In the genomic region with DNA sequence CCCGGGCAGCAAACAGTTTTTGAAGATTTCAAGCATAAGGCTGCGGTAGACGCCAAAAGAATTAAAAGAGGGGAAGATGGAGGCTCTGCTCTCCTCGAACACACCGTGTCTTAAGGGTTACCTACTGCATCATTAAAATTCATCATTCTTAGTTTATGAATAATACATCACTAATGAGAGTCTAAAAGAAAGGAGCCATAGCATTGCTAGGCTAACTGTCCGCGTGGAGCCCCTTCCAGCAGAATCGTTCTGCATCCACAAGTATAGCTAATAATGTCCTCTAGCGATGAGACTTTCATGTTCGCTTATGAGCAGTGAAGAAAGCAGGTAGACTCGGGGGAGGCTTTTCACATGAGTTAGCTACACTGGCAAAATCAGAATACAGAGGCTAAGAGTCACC, we compare ENCODE assay signal across 38 mouse cellular contexts. TPM values are rescaled to one million over a fixed set of nuclear protein-coding genes. Genes with fewer than 3 reads are reported as not detected.
DNase-seq lines count a peak whose midpoint lies in the region; ATAC-seq and TF ChIP-seq lines count a peak whose summit lies in the region.
"Had no signal": no experiment of that assay in that cellular context is flagged by ENCODE, and none has a peak within 500 bp of the region (broad histone marks: within the 10 kb centered on the region; RNA-seq: fewer than 3 reads in every experiment).

No protein-coding gene starts in this region.

- no peak overlapping the region for H3K9ac ChIP-seq in hindbrain, embryonic 12.5 days
- H3K9ac ChIP-seq in hindbrain, embryonic 11.5 days (ENCODE audit: low read depth, low read length): no peak overlapping the region
- H3K9ac ChIP-seq in midbrain, embryonic 15.5 days: no peak overlapping the region
- H3K9ac ChIP-seq: embryonic facial prominence, embryonic 12.5 days; kidney, embryonic 15.5 days; liver, embryonic 15.5 days; lung, embryonic 15.5 days had no signal

- TF ChIP-seq POLR2A in brain, embryonic 14.5 days (IDR thresholded peaks at IDR 0.05; ENCODE audit: borderline replicate concordance, extremely low read depth, insufficient read depth, insufficient read length, poor library complexity, severe bottlenecking): no peak

- peaks cover 15% of the 10 kb centered on the region for H3K4me1 ChIP-seq in hindbrain, embryonic 12.5 days
- 0 out of 2 replicates have a peak, but pooled peaks cover 4% of the 10 kb centered on the region for H3K4me1 ChIP-seq in hindbrain, embryonic 11.5 days (replicated peaks; ENCODE audit: control insufficient read depth, insufficient read depth, low read length)
- H3K4me1 ChIP-seq in limb, embryonic 10.5 days: peaks cover 20% of the 10 kb centered on the region
- H3K4me1 ChIP-seq in midbrain, embryonic 15.5 days: peaks cover 17% of the 10 kb centered on the region
- H3K4me1 ChIP-seq: liver, embryonic 15.5 days had no signal

- WGBS in hindbrain, embryonic 12.5 days: 74% methylated on average over 11 of the region's 11 CpGs
- WGBS in hindbrain, embryonic 11.5 days: 73% methylated on average over 11 of the region's 11 CpGs
- WGBS in limb, embryonic 10.5 days: 90% methylated on average over 11 of the region's 11 CpGs
- 42% methylated on average over 11 of the region's 11 CpGs for whole genome bisulfite sequencing in midbrain, embryonic 15.5 days

- no peak overlapping the region for H3K4me3 ChIP-seq in hindbrain, embryonic 12.5 days
- H3K4me3 ChIP-seq in hindbrain, embryonic 11.5 days (ENCODE audit: low read depth, low read length): no peak overlapping the region
- no peak overlapping the region for H3K4me3 ChIP-seq in limb, embryonic 10.5 days
- no peak overlapping the region for H3K4me3 ChIP-seq in midbrain, embryonic 15.5 days
- H3K4me3 ChIP-seq: embryonic facial prominence, embryonic 12.5 days; gastrocnemius, adult 2 months; kidney, embryonic 15.5 days; left cerebral cortex, adult 2 months; liver, embryonic 15.5 days; lung, embryonic 15.5 days had no signal

- H3K27ac ChIP-seq in hindbrain, embryonic 12.5 days: peak overlapping the region; percentile 25; the same call in 1 of the 2 replicates
- H3K27ac ChIP-seq in hindbrain, embryonic 11.5 days (ENCODE audit: low read depth, low read length): no peak overlapping the region
- peak overlapping the region; percentile 63; the same call in 1 of the 2 replicates for H3K27ac ChIP-seq in limb, embryonic 10.5 days
- peak overlapping the region; percentile 48 for H3K27ac ChIP-seq in midbrain, embryonic 15.5 days
- H3K27ac ChIP-seq: gastrocnemius, adult 2 months; kidney, embryonic 15.5 days; left cerebral cortex, adult 2 months; liver, embryonic 15.5 days; lung, embryonic 15.5 days had no signal

- H3K9me3 ChIP-seq in hindbrain, embryonic 12.5 days (replicated peaks): no peaks in the 10 kb centered on the region
- no peaks in the 10 kb centered on the region for H3K9me3 ChIP-seq in hindbrain, embryonic 11.5 days (ENCODE audit: control insufficient read depth, low read length)
- H3K9me3 ChIP-seq in limb, embryonic 10.5 days (replicated peaks): no peaks in the 10 kb centered on the region
- H3K9me3 ChIP-seq in midbrain, embryonic 15.5 days: no peaks in the 10 kb centered on the region
- H3K9me3 ChIP-seq: embryonic facial prominence, embryonic 12.5 days; G1E; kidney, embryonic 15.5 days; liver, embryonic 15.5 days; lung, embryonic 15.5 days had no signal

- no peak for ATAC-seq in hindbrain, embryonic 12.5 days (ENCODE audit: low FRiP score)
- ATAC-seq in hindbrain, embryonic 11.5 days (ENCODE audit: low FRiP score): no peak
- ATAC-seq in midbrain, embryonic 15.5 days (replicated peaks): peak; percentile 89
- ATAC-seq: forebrain, embryonic 16.5 days; intestine, postnatal 0 days had no signal

- H3K4me2 ChIP-seq in hindbrain, embryonic 12.5 days (replicated peaks): peak overlapping the region; percentile 2; the same call in 1 of the 2 replicates
- no peak overlapping the region for H3K4me2 ChIP-seq in hindbrain, embryonic 11.5 days (replicated peaks; ENCODE audit: low read depth, low read length)
- peak overlapping the region; percentile 26 for H3K4me2 ChIP-seq in midbrain, embryonic 15.5 days
- H3K4me2 ChIP-seq: embryonic facial prominence, embryonic 12.5 days; kidney, embryonic 15.5 days; liver, embryonic 15.5 days; lung, embryonic 15.5 days had no signal

- no peak for DNase-seq in hindbrain, embryonic 11.5 days (ENCODE audit: low spot score)
- DNase-seq in brain, embryonic 14.5 days (ENCODE audit: low read depth): peak; percentile 61
- DNase-seq in limb, embryonic 10.5 days (ENCODE audit: low spot score): no peak
- DNase-seq in urinary bladder, adult 18-20 months (ENCODE audit: low spot score in 2 of 2): no peak
- DNase-seq in layer of hippocampus, postnatal 36 days: no peak
- no peak for DNase-seq in right cerebral cortex, adult 18-20 months
- DNase-seq: adrenal gland, adult 8-10 months; cerebellum, adult 11-12 months; cerebellum, adult 9-11 months; embryo, embryonic 11 days; gastrocnemius, adult 2 months; heart, postnatal 14 days; kidney, postnatal 25 days; right cerebral cortex, postnatal 14 days had no signal

- H3K27me3 ChIP-seq in hindbrain, embryonic 12.5 days: no peaks in the 10 kb centered on the region
- H3K27me3 ChIP-seq in hindbrain, embryonic 11.5 days (ENCODE audit: control insufficient read depth, insufficient read depth, low read length): no peaks in the 10 kb centered on the region
- no peaks in the 10 kb centered on the region for H3K27me3 ChIP-seq in limb, embryonic 10.5 days (ENCODE audit: low read depth, poor library complexity, severe bottlenecking)
- H3K27me3 ChIP-seq in midbrain, embryonic 15.5 days (replicated peaks): no peaks in the 10 kb centered on the region
- H3K27me3 ChIP-seq: embryonic facial prominence, embryonic 12.5 days; lung, embryonic 15.5 days had no signal

- H3K36me3 ChIP-seq in hindbrain, embryonic 12.5 days: no peaks in the 10 kb centered on the region
- no peaks in the 10 kb centered on the region for H3K36me3 ChIP-seq in hindbrain, embryonic 11.5 days (ENCODE audit: control insufficient read depth, insufficient read depth, low read length)
- no peaks in the 10 kb centered on the region for H3K36me3 ChIP-seq in limb, embryonic 10.5 days
- no peaks in the 10 kb centered on the region for H3K36me3 ChIP-seq in midbrain, embryonic 15.5 days (replicated peaks)
- H3K36me3 ChIP-seq: embryonic facial prominence, embryonic 12.5 days; G1E; kidney, embryonic 15.5 days; liver, embryonic 15.5 days; lung, embryonic 15.5 days had no signal

- no peak for TF ChIP-seq CTCF in brain, embryonic 14.5 days (IDR thresholded peaks at IDR 0.05; ENCODE audit: borderline replicate concordance, extremely low read depth, insufficient read depth, insufficient read length)

RNA-seq across cellular contexts. Expression of gene Nr1i2, which starts 13.6 kb away (rescaled TPM):
- polyA plus RNA-seq in hindbrain, embryonic 12.5 days (2016; fragmentation: Nextera tagmentation; extraction: Ambion mirVana): not detected in 2 replicates
- polyA plus RNA-seq in hindbrain, embryonic 11.5 days (2014; fragmentation: Nextera tagmentation; extraction: Ambion mirVana): 0.06 TPM in 1 of 2 replicates, not detected in the other
- polyA plus RNA-seq in brain, embryonic 14.5 days (2012; rRNA removed): not detected in 2 replicates
- polyA plus RNA-seq in limb, embryonic 10.5 days (2016; fragmentation: Nextera tagmentation; extraction: Ambion mirVana): not detected in 2 replicates
- 0.08 TPM in 1 of 2 replicates, not detected in the other for polyA plus RNA-seq in midbrain, embryonic 15.5 days (2015; fragmentation: Nextera tagmentation; extraction: Ambion mirVana)
- total RNA-seq in layer of hippocampus, postnatal 36 days (2021): not detected
- total RNA-seq: G1E; gastrocnemius, adult 2 months; heart, postnatal 14 days; layer of hippocampus, adult 18-20 months; layer of hippocampus, postnatal 10 days; left cerebral cortex, adult 2 months; left cerebral cortex, postnatal 36 days; megakaryocyte progenitor cell, adult 5-6 weeks had no signal
- polyA plus RNA-seq: embryonic facial prominence, embryonic 12.5 days; forebrain, embryonic 16.5 days; G1E; heart, embryonic 14.5 days; neural tube, embryonic 14.5 days; thymus, postnatal 0 days had no signal

RNA-seq across cellular contexts. Expression of gene Maats1, which starts 33.7 kb away (rescaled TPM):
- 1.2 and 1.3 TPM in 2 replicates for polyA plus RNA-seq in hindbrain, embryonic 12.5 days (2016; fragmentation: Nextera tagmentation; extraction: Ambion mirVana)
- 1.3 and 1.5 TPM in 2 replicates for polyA plus RNA-seq in hindbrain, embryonic 11.5 days (2014; fragmentation: Nextera tagmentation; extraction: Ambion mirVana)
- polyA plus RNA-seq in brain, embryonic 14.5 days (2012; rRNA removed): 0.49 and 1.4 TPM in 2 replicates
- 0.10 TPM in 1 of 2 replicates, not detected in the other for polyA plus RNA-seq in limb, embryonic 10.5 days (2016; fragmentation: Nextera tagmentation; extraction: Ambion mirVana)
- 1.1 and 1.5 TPM in 2 replicates for polyA plus RNA-seq in midbrain, embryonic 15.5 days (2015; fragmentation: Nextera tagmentation; extraction: Ambion mirVana)
- 1 to 10 TPM in 1 of 2 experiments, under 1 TPM in 1; 0.95 to 1.4 TPM for total RNA-seq in layer of hippocampus, postnatal 36 days (2021)
- total RNA-seq: gastrocnemius, adult 2 months; liver, adult 2 months; megakaryocyte progenitor cell, adult 5-6 weeks had no signal
- polyA plus RNA-seq: G1E; heart, embryonic 14.5 days; liver, adult 2 months; stomach, embryonic 14.5 days had no signal

RNA-seq across cellular contexts. Expression of gene Cox17, which starts 38.6 kb away (rescaled TPM):
- polyA plus RNA-seq in hindbrain, embryonic 12.5 days (2016; fragmentation: Nextera tagmentation; extraction: Ambion mirVana): 105 and 116 TPM in 2 replicates
- polyA plus RNA-seq in hindbrain, embryonic 11.5 days (2014; fragmentation: Nextera tagmentation; extraction: Ambion mirVana): 121 and 122 TPM in 2 replicates
- 62.9 and 69.0 TPM in 2 replicates for polyA plus RNA-seq in brain, embryonic 14.5 days (2012; rRNA removed)
- polyA plus RNA-seq in limb, embryonic 10.5 days (2016; fragmentation: Nextera tagmentation; extraction: Ambion mirVana): 119 and 132 TPM in 2 replicates
- 75.4 and 77.9 TPM in 2 replicates for polyA plus RNA-seq in midbrain, embryonic 15.5 days (2015; fragmentation: Nextera tagmentation; extraction: Ambion mirVana)
- 100 to 1,000 TPM; 120 to 146 TPM for total RNA-seq in layer of hippocampus, postnatal 36 days (2021)

RNA-seq across cellular contexts. Expression of gene Gm21987, which starts 38.6 kb away (rescaled TPM):
- polyA plus RNA-seq in hindbrain, embryonic 12.5 days (2016; fragmentation: Nextera tagmentation; extraction: Ambion mirVana): not detected in 2 replicates
- not detected in 2 replicates for polyA plus RNA-seq in hindbrain, embryonic 11.5 days (2014; fragmentation: Nextera tagmentation; extraction: Ambion mirVana)
- not detected in 2 replicates for polyA plus RNA-seq in brain, embryonic 14.5 days (2012; rRNA removed)
- polyA plus RNA-seq in limb, embryonic 10.5 days (2016; fragmentation: Nextera tagmentation; extraction: Ambion mirVana): not detected in 2 replicates
- 0.77 TPM in 1 of 2 replicates, not detected in the other for polyA plus RNA-seq in midbrain, embryonic 15.5 days (2015; fragmentation: Nextera tagmentation; extraction: Ambion mirVana)
- not detected for total RNA-seq in layer of hippocampus, postnatal 36 days (2021)
- total RNA-seq: adrenal gland, postnatal 4 days; gastrocnemius, adult 2 months; gastrocnemius, postnatal 4 days; layer of hippocampus, adult 18-20 months; layer of hippocampus, postnatal 10 days; left cerebral cortex, adult 2 months; left cerebral cortex, postnatal 36 days; liver, adult 2 months; megakaryocyte progenitor cell, adult 5-6 weeks had no signal
- polyA plus RNA-seq: embryonic facial prominence, embryonic 12.5 days; forebrain, embryonic 16.5 days; kidney, embryonic 15.5 days; liver, adult 2 months; liver, embryonic 15.5 days; lung, embryonic 15.5 days; neural tube, embryonic 14.5 days; small intestine, adult 2 months; stomach, embryonic 14.5 days; testis, adult 2 months; thymus, postnatal 0 days; urinary bladder, adult 2 months had no signal

RNA-seq across cellular contexts. Expression of gene Popdc2, which starts 53.8 kb away (rescaled TPM):
- 0.70 and 1.4 TPM in 2 replicates for polyA plus RNA-seq in hindbrain, embryonic 12.5 days (2016; fragmentation: Nextera tagmentation; extraction: Ambion mirVana)
- 0.89 and 1.0 TPM in 2 replicates for polyA plus RNA-seq in hindbrain, embryonic 11.5 days (2014; fragmentation: Nextera tagmentation; extraction: Ambion mirVana)
- polyA plus RNA-seq in brain, embryonic 14.5 days (2012; rRNA removed): 0.81 and 0.85 TPM in 2 replicates
- 1.3 and 3.1 TPM in 2 replicates for polyA plus RNA-seq in limb, embryonic 10.5 days (2016; fragmentation: Nextera tagmentation; extraction: Ambion mirVana)
- polyA plus RNA-seq in midbrain, embryonic 15.5 days (2015; fragmentation: Nextera tagmentation; extraction: Ambion mirVana): 0.57 and 1.4 TPM in 2 replicates
- total RNA-seq in layer of hippocampus, postnatal 36 days (2021): under 1 TPM; 0.50 to 0.63 TPM
